Mouse (Mus musculus) small intestine, adult 2 months (tissue): ENCODE measurements around the gene Slc4a4. TPM values are rescaled to one million over a fixed set of nuclear protein-coding genes. Genes with fewer than 3 reads are reported as not detected.

Source experiments
- H3K27ac ChIP-seq: fragments of 200-500 bp; 2 replicates; pipeline ENCODE4 v1.5.1; 2012; ENCODE audit warnings: low read depth, low read length, control low read depth, inconsistent platforms; ENCODE audit not compliant: insufficient read depth
- H3K27me3 ChIP-seq: fragments of 200-500 bp; 2 replicates; pipeline ENCODE4 v1.6.1; 2012; ENCODE audit warnings: mild to moderate bottlenecking, moderate library complexity, low read length, inconsistent platforms; ENCODE audit not compliant: control insufficient read depth, insufficient read depth
- H3K36me3 ChIP-seq: fragments of 200-500 bp; 2 replicates; pipeline ENCODE4 v1.6.1; 2012; ENCODE audit warnings: mild to moderate bottlenecking, low read length, control low read depth, inconsistent platforms; ENCODE audit not compliant: control insufficient read depth, insufficient read depth
- H3K4me1 ChIP-seq: fragments of 200-500 bp; 2 replicates; pipeline ENCODE4 v1.6.1; 2012; ENCODE audit warnings: low read length, inconsistent platforms, mixed read lengths; ENCODE audit not compliant: control insufficient read depth, insufficient read depth, insufficient read length
- H3K4me3 ChIP-seq: fragments of 200-500 bp; 2 replicates; pipeline ENCODE4 v1.5.1; 2012; ENCODE audit warnings: low read depth, mild to moderate bottlenecking, control low read depth, inconsistent platforms, low read length, moderate library complexity
- CTCF ChIP-seq: fragments of 200-500 bp; IDR thresholded peaks from 2 replicates; pipeline ENCODE4 v1.5.1; 2012; ENCODE audit warnings: low read depth, mild to moderate bottlenecking, control low read depth, inconsistent platforms, low read length, moderate library complexity, mixed read lengths; ENCODE audit not compliant: insufficient replicate concordance, insufficient read length; ENCODE audit errors: extremely low read depth
- POLR2A ChIP-seq: fragments of 200-500 bp; IDR thresholded peaks from 2 replicates; pipeline ENCODE4 v1.6.1; 2012; ENCODE audit warnings: low read depth, mild to moderate bottlenecking, control low read depth, inconsistent platforms, low read length, moderate library complexity
- WGBS: fragments of 180-500 bp; shearing (Covaris S2); methylation state at CpG from one replicate; pipeline ENCODE4 v1.1.7; 2018; 5-methylcytosine and 5-hydroxymethylcytosine counted together
- polyA plus RNA-seq: library from polyadenylated mRNA; depleted of rRNA; stranded (reverse); fragments of >200 nt; gene quantifications from 2 replicates; pipeline ENCODE4 v1.2.3, GENCODE M21; 2012; rRNA removed

The Slc4a4 gene
- polyA plus RNA-seq, 1 experiment: 15.3 TPM

- H3K4me3 ChIP-seq: no peak overlapping the region
- 79% methylated on average over 5 of the region's 5 CpGs for WGBS
- H3K27me3 ChIP-seq: no peaks in the 10 kb centered on the region
- H3K36me3 ChIP-seq: no peaks in the 10 kb centered on the region
- TF ChIP-seq POLR2A (no peak), CTCF (no peak)
- H3K4me1 ChIP-seq: no peaks in the 10 kb centered on the region
- no peak overlapping the region for H3K27ac ChIP-seq
Measured at GRCm38 (mm10) chr5:89251806-89252205, 365.2 kb downstream of the Slc4a4 start.

GRCm38 (mm10) chr5:89259804-89260492 lies 373.3 kb downstream of the Slc4a4 start:
- H3K4me1 ChIP-seq: no peaks in the 10 kb centered on the region
- 93% methylated on average over 9 of the region's 9 CpGs for WGBS
- no peak for TF ChIP-seq CTCF
- no peak for TF ChIP-seq POLR2A
- H3K27me3 ChIP-seq: no peaks in the 10 kb centered on the region
- H3K4me3 ChIP-seq: no peak overlapping the region
- no peaks in the 10 kb centered on the region for H3K36me3 ChIP-seq
- no peak overlapping the region for H3K27ac ChIP-seq

- TF ChIP-seq POLR2A: no peak
- no peak for TF ChIP-seq CTCF
- no peaks in the 10 kb centered on the region for H3K27me3 ChIP-seq
- no peaks in the 10 kb centered on the region for H3K36me3 ChIP-seq
- no peak overlapping the region for H3K4me3 ChIP-seq
- WGBS: 60% methylated on average over 2 of the region's 2 CpGs
- no peak overlapping the region for H3K27ac ChIP-seq
- H3K4me1 ChIP-seq: peaks cover 6% of the 10 kb centered on the region; the same call in 1 of the 2 replicates
Measured at GRCm38 (mm10) chr5:89277049-89277448, 390.4 kb downstream of the Slc4a4 start.

DNA sequence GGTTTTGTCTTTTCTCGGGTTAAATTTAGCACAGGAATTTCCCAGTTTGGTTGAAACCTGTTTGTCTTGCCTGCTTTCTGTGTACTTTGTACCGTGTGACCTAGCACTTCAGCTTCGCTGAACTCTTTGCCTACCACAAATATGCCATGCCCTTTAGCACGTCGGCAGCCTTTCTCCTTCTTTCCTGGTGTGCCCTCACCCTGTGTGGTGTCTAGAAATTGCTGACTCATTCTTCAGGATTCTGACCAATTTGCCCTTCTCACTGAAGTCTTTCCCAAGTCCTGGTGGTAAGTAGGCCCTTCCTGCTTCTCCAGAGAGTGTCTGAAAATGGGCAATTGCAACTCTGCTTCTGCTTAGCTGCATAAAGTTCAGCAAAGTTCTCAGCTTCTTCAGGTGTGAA lies 391.0 kb downstream of the Slc4a4 start:
- TF ChIP-seq CTCF (no peak), POLR2A (no peak)

DNA sequence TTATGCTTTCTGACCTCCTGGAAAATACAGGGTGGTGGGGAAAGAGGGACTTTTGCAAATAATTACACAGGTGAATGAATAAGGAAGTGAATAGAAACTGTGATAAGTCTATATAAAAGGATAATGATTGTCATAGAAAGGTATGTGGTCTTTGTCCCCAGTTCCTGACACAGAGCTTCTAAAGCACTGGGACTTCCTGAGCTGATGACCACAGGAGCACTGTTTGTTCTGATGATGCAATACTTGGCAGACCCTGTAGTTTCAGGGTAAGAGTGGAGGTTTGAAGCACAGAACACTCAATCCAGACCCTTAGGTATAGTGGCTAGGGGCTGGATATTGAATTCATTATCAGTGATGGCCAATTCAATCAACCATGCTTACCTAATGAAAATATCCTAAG lies 391.7 kb downstream of the Slc4a4 start:
- Histone ChIP-seq H3K27me3 (no peaks in the 10 kb centered on the region), H3K36me3 (no peaks in the 10 kb centered on the region), H3K4me1 (peaks cover 6% of the 10 kb centered on the region; the same call in 1 of the 2 replicates), H3K4me3 (no peak overlapping the region), H3K27ac (no peak overlapping the region)
- TF ChIP-seq CTCF (no peak), POLR2A (no peak)

More for the DNA sequence above, 391.0 kb downstream of the Slc4a4 start:
- H3K27me3 ChIP-seq: no peaks in the 10 kb centered on the region
- WGBS: 24% methylated on average over 5 of the region's 5 CpGs
- H3K36me3 ChIP-seq: no peaks in the 10 kb centered on the region
- H3K4me3 ChIP-seq: no peak overlapping the region
- H3K27ac ChIP-seq: no peak overlapping the region
- peaks cover 6% of the 10 kb centered on the region; the same call in 1 of the 2 replicates for H3K4me1 ChIP-seq

GRCm38 (mm10) chr5:89280312-89280863 lies 393.8 kb downstream of the Slc4a4 start:
- no peak for TF ChIP-seq POLR2A
- no peak for TF ChIP-seq CTCF
- no peaks in the 10 kb centered on the region for H3K27me3 ChIP-seq
- WGBS: 52% methylated on average over 3 of the region's 3 CpGs
- no peak overlapping the region for H3K4me3 ChIP-seq
- H3K4me1 ChIP-seq: peaks cover 6% of the 10 kb centered on the region; the same call in 1 of the 2 replicates
- no peak overlapping the region for H3K27ac ChIP-seq
- no peaks in the 10 kb centered on the region for H3K36me3 ChIP-seq

Other genes starting within 250 kb of the Slc4a4 start
- gene Grsf1, start 210.6 kb upstream of the Slc4a4 start, polyA plus RNA-seq: 13.9 and 22.3 TPM in 2 replicates
- 0.79 and 2.2 TPM in 2 replicates for gene Mob1b, start 166.0 kb upstream of the Slc4a4 start, polyA plus RNA-seq
- 1.1 and 1.3 TPM in 2 replicates for gene Dck, start 121.8 kb upstream of the Slc4a4 start, polyA plus RNA-seq